Mouse (Mus musculus) intestine, postnatal 0 days (tissue): ENCODE results near the gene Mei4. TPM values are rescaled to one million over a fixed set of nuclear protein-coding genes. Genes with fewer than 3 reads are reported as not detected.

Experiments
- ATAC-seq: fragments of 200-750 bp; cut with Nextera tagmentation; 2 replicates; pipeline ENCODE4 v1.8.0; 2017; ENCODE audit warnings: mild to moderate bottlenecking, moderate TSS enrichment, moderate library complexity
- H3K27ac ChIP-seq: fragments of 300-500 bp; sonication (generic); 2 replicates; pipeline ENCODE4 v1.5.1; 2014; ENCODE audit warnings: mild to moderate bottlenecking, low read depth, low read length, moderate library complexity
- H3K27me3 ChIP-seq: fragments of 300-500 bp; sonication (generic); replicated peaks from 2 replicates; pipeline ENCODE4 v1.6.1; 2014; ENCODE audit warnings: low read length, mixed read lengths; ENCODE audit not compliant: control insufficient read depth, insufficient read depth
- H3K36me3 ChIP-seq: fragments of 300-500 bp; sonication (generic); 2 replicates; pipeline ENCODE4 v1.6.1; 2014; ENCODE audit warnings: mild to moderate bottlenecking, moderate library complexity; ENCODE audit not compliant: control insufficient read depth, insufficient read depth
- H3K4me1 ChIP-seq: fragments of 300-500 bp; sonication (generic); replicated peaks from 2 replicates; pipeline ENCODE4 v1.6.1; 2014; ENCODE audit warnings: antibody characterized with exemption, low read length, mixed read lengths; ENCODE audit not compliant: control insufficient read depth, insufficient read depth
- H3K4me2 ChIP-seq: fragments of 300-500 bp; sonication (generic); replicated peaks from 2 replicates; pipeline ENCODE4 v1.6.1; 2014; ENCODE audit warnings: low read depth, mild to moderate bottlenecking, moderate library complexity
- H3K4me3 ChIP-seq: fragments of 300-500 bp; sonication (generic); 2 replicates; pipeline ENCODE4 v1.5.1; 2014; ENCODE audit warnings: low read depth, low read length
- H3K9ac ChIP-seq: fragments of 300-500 bp; sonication (generic); 2 replicates; pipeline ENCODE4 v1.6.1; 2014; ENCODE audit warnings: mild to moderate bottlenecking, low read depth, low read length
- H3K9me3 ChIP-seq: fragments of 300-500 bp; sonication (generic); 2 replicates; pipeline ENCODE4 v1.6.1; 2016; ENCODE audit warnings: mixed run types; ENCODE audit not compliant: control insufficient read depth
- CTCF ChIP-seq: sonication (generic); IDR thresholded peaks from 2 replicates; pipeline ENCODE4 v1.5.1; 2016; ENCODE audit warnings: low read depth, mild to moderate bottlenecking, control low read depth, antibody characterized with exemption, moderate library complexity
- WGBS: fragments of 180-500 bp; shearing (Covaris S2); extraction: QIAGEN DNeasy Blood & Tissue Kit; methylation state at CpG from one replicate; pipeline ENCODE4 v1.1.7; 2014; 5-methylcytosine and 5-hydroxymethylcytosine counted together
- polyA plus RNA-seq: library from polyadenylated mRNA; unstranded; fragments of >200 nt; fragmentation: Nextera tagmentation; extraction: Ambion mirVana; gene quantifications from 2 replicates; pipeline ENCODE4 v1.2.1, GENCODE M21; 2015

Gene Mei4
- polyA plus RNA-seq, 1 experiment from 2014 or later = not detected

GRCm38 (mm10) chr9:81866032-81866431, 2.6 kb downstream of the Mei4 start:
- WGBS = 59% methylated on average over 2 of the region's 2 CpGs

GRCm38 (mm10) chr9:81921456-81921855, 58.0 kb downstream of the Mei4 start:
- H3K4me2 ChIP-seq = no peak overlapping the region
- no peaks in the 10 kb centered on the region for H3K27me3 ChIP-seq
- H3K4me3 ChIP-seq = no peak overlapping the region
- ATAC-seq = no peak
- H3K4me1 ChIP-seq = no peaks in the 10 kb centered on the region
- H3K36me3 ChIP-seq = no peaks in the 10 kb centered on the region
- TF ChIP-seq CTCF = no peak
- no peak overlapping the region for H3K27ac ChIP-seq
- H3K9ac ChIP-seq = no peak overlapping the region
- 85% methylated on average over 1 of the region's 1 CpGs for WGBS
- no peaks in the 10 kb centered on the region for H3K9me3 ChIP-seq

More at GRCm38 (mm10) chr9:81866032-81866431, 2.6 kb downstream of the Mei4 start:
- no peaks in the 10 kb centered on the region for H3K27me3 ChIP-seq
- no peaks in the 10 kb centered on the region for H3K4me1 ChIP-seq
- TF ChIP-seq CTCF = no peak
- H3K4me2 ChIP-seq = no peak overlapping the region
- no peak for ATAC-seq
- H3K4me3 ChIP-seq = no peak overlapping the region
- no peak overlapping the region for H3K27ac ChIP-seq
- no peaks in the 10 kb centered on the region for H3K36me3 ChIP-seq
- no peak overlapping the region for H3K9ac ChIP-seq
- H3K9me3 ChIP-seq = no peaks in the 10 kb centered on the region

GRCm38 (mm10) chr9:81924744-81925143, 61.3 kb downstream of the Mei4 start:
- Histone ChIP-seq H3K4me1 (no peaks in the 10 kb centered on the region), H3K9ac (no peak overlapping the region), H3K36me3 (no peaks in the 10 kb centered on the region), H3K9me3 (no peaks in the 10 kb centered on the region), H3K4me2 (no peak overlapping the region), H3K4me3 (no peak overlapping the region), H3K27me3 (no peaks in the 10 kb centered on the region), H3K27ac (no peak overlapping the region)
- no peak for ATAC-seq
- no peak for TF ChIP-seq CTCF

- Histone ChIP-seq H3K27ac (no peak overlapping the region), H3K27me3 (no peaks in the 10 kb centered on the region), H3K9me3 (no peaks in the 10 kb centered on the region), H3K9ac (no peak overlapping the region), H3K4me1 (no peaks in the 10 kb centered on the region), H3K4me2 (no peak overlapping the region), H3K36me3 (no peaks in the 10 kb centered on the region), H3K4me3 (no peak overlapping the region)
- 82% methylated on average over 4 of the region's 4 CpGs for WGBS
- no peak for TF ChIP-seq CTCF
- ATAC-seq = no peak
Observed at GRCm38 (mm10) chr9:81940533-81940932, 77.1 kb downstream of the Mei4 start.

- Histone ChIP-seq H3K4me3 (no peak overlapping the region), H3K9ac (no peak overlapping the region), H3K27me3 (no peaks in the 10 kb centered on the region), H3K4me1 (no peaks in the 10 kb centered on the region), H3K9me3 (no peaks in the 10 kb centered on the region), H3K4me2 (no peak overlapping the region), H3K27ac (no peak overlapping the region), H3K36me3 (no peaks in the 10 kb centered on the region)
- ATAC-seq = no peak
- no peak for TF ChIP-seq CTCF
- WGBS = 77% methylated on average over 6 of the region's 6 CpGs
Observed at GRCm38 (mm10) chr9:81945624-81946023, 82.2 kb downstream of the Mei4 start.

- Histone ChIP-seq H3K9ac (no peak overlapping the region), H3K9me3 (no peaks in the 10 kb centered on the region), H3K4me1 (no peaks in the 10 kb centered on the region), H3K4me2 (no peak overlapping the region), H3K27me3 (no peaks in the 10 kb centered on the region), H3K4me3 (no peak overlapping the region), H3K36me3 (no peaks in the 10 kb centered on the region), H3K27ac (no peak overlapping the region)
- no peak for ATAC-seq
- TF ChIP-seq CTCF = no peak
- 75% methylated on average over 3 of the region's 3 CpGs for WGBS
Observed at GRCm38 (mm10) chr9:81956858-81957257, 93.4 kb downstream of the Mei4 start.

GRCm38 (mm10) chr9:81957842-81958241, 94.4 kb downstream of the Mei4 start:
- Histone ChIP-seq H3K9ac (no peak overlapping the region), H3K36me3 (no peaks in the 10 kb centered on the region), H3K4me3 (no peak overlapping the region), H3K27ac (no peak overlapping the region), H3K4me1 (no peaks in the 10 kb centered on the region), H3K4me2 (no peak overlapping the region), H3K9me3 (no peaks in the 10 kb centered on the region), H3K27me3 (no peaks in the 10 kb centered on the region)
- WGBS = 73% methylated on average over 2 of the region's 2 CpGs
- no peak for ATAC-seq
- TF ChIP-seq CTCF = no peak
